Mouse (Mus musculus) erythroblast, adult 5-6 weeks (primary cell): ENCODE results near the gene Eif5b. TPM values are rescaled to one million over a fixed set of nuclear protein-coding genes. Genes with fewer than 3 reads are reported as not detected.
"Not testable (repeated sequence)": the region's sequence is repeated elsewhere in the genome, so short reads cannot be mapped to it uniquely, and the experiment has no call there.

Experiments
- ATAC-seq: replicated peaks from 2 replicates; pipeline ENCODE4 v1.8.0; 2016; ENCODE audit warnings: moderate number of reproducible peaks, mild to moderate bottlenecking, moderate TSS enrichment, inconsistent platforms; ENCODE audit not compliant: poor library complexity, low FRiP score, severe bottlenecking
- total RNA-seq, 2 experiments: library from RNA; stranded (forward) in 1 of 2; stranded (reverse) in 1 of 2; fragments of 150-400 nt in 1 of 2; fragments of 200-764, 138-1000 nt in 1 of 2; gene quantifications; 2 replicates each; pipeline versions ENCODE4 v1.2.3 to v1.2.4; 2015 to 2017; ENCODE audit warnings: low replicate concordance in 2 of 2

Eif5b gene
- total RNA-seq (2015; ENCODE audit: low replicate concordance) (18.6 and 20.5 TPM in 2 replicates), total RNA-seq (2017; ENCODE audit: low replicate concordance) (10.6 and 20.4 TPM in 2 replicates)

DNA sequence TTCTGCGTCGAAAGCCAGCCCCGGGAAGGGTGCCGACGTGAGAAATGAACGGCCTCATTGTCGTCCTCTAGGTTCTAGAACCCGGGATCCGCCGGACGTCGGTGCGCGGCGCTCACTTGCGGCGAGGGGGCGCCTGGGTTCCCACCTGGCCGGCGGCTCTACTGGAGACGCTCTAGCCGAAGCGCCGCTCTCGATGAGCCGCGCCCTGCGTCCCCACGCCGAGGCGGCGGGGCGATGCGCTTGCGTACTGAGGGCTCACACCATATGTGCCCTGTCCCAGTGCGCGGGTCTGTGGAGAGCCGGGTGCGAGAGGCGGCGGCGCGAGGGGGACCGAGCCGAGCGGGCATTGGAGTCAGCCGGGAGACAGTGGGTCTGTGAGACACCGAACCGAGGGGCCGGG is at the start of gene Eif5b, which contains the start of gene Txndc9:
Gene Eif5b (plus strand): TSS at position 144 of the 400 bp plus-strand sequence.
Gene Txndc9 (minus strand): TSS at position 27 of the 400 bp plus-strand sequence.
- peak; percentile 79 for ATAC-seq

- ATAC-seq = no peak
Measured at GRCm38 (mm10) chr1:37948906-37949305, 48.9 kb upstream of the Eif5b start.

GRCm38 (mm10) chr1:37954786-37955185 is 43.0 kb upstream of the Eif5b start:
- ATAC-seq = no peak

GRCm38 (mm10) chr1:37955251-37955650 is 42.6 kb upstream of the Eif5b start:
- no peak for ATAC-seq

DNA sequence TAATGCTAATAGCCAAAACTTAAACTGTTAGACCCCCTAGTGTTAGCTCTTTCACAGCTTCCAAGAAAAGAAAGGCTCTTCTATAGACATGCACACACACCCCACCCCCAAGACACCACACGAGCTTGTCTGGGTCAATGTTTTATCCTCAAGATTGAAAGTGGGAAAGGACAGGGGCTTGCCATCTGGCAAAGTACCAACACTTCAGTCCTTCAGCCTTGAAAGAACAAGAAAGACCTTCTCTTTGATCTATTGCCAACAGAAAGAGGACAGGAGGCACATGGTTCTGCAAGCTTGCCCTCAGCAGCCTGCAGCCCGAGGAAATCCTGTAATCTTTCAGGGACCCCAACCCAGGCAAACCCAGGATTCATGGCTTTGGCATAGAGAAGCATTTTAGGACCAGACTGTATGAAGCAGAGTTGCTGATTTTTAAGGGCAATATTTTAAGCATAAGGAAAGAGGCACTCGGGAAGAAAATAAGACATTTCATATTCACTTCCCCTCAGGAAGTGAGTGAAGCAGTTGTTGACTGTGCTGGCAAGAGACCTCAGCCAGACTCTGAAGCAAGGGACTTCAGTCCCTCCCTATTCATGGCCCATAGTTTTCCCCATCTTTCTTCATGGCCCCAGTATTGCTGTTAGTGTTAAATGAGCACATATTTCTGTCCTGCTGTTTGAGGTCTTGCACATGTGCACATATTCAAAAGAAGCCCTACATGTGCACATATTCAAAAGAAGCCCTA is 40.9 kb upstream of the Eif5b start:
- no peak for ATAC-seq

DNA sequence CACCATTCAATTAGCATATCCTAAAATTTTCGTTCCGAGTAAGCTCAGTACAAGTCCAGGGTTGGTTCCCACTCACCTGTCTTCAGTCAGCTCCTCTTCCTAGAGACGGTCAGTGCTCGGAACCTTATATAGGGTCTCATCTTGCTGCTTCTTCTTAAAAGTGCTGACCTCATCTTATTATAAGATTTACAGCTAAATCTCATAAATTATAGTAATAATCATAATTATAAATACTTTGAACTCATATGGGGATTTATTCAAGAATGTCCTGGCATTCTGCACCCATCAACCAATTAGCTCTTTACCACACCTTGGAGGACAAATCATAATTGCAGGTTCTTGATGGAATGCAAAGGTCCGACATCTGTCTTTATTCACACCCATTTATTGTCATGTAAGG is 40.2 kb upstream of the Eif5b start, which contains the start of gene Lyg1:
Gene Lyg1 (minus strand): TSS at position 101 of the 400 bp plus-strand sequence.
- ATAC-seq = no peak

DNA sequence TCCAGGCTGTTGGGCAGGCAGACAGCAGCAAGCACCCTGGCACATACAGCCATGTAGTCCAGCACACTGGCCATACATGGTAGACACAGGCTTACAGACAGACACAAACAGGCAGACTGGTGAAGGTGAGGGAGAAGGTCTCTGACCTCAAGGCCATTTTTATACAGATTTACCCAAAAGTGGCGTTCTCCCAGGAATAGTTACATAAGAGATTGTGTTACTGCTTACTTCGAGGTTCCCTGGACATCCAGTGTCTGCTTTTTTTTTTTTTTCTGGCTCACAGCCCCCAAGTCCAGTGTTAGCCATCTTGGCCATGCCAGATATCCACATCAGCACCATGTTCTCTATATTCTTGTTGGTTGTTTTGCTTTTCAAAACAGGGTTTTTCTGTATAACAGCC is 39.3 kb upstream of the Eif5b start:
- ATAC-seq = no peak

- no peak for ATAC-seq
Measured at GRCm38 (mm10) chr1:37959486-37959885, 38.3 kb upstream of the Eif5b start.

DNA sequence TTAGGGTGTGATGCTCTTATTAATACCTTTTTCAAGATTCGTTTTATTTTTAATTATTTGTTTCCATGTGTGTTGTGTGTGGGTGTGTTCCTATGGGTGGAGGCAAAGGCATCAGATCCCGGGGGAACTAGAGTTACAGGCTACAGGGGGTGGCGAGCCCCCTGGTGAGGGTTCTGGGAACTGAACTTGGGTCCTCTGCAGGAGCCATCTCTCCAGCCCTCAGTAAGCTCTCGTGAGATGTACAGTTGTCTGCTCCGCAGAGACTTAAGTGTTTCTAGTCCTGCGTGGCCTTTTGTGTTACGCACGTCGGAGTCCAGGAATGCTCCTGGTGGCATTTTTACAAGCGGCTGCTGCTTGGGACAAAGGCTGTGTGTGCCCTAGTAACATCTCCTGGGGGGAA is 32.2 kb upstream of the Eif5b start:
- no peak for ATAC-seq

- ATAC-seq = no peak
Measured at GRCm38 (mm10) chr1:37968746-37969145, 29.1 kb upstream of the Eif5b start.

DNA sequence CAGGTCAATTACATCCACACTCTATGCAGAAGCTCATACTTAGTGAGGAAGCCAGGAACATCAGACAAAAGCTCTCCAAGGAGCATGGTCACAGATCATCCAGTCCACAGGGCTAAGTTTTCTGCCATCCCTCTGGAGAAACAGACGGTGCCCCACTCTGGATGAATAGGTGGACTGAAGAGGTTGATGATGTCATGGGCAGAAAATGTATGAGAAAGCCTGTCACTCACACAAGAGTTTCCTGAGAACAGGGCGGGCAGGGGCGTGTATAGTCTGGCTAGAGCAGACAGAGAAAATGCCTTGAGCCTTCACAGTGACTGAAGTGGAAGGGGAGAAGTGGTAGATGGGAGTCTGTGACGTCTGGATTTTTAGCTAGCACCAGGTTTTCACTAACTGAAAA is 26.3 kb upstream of the Eif5b start:
- ATAC-seq = no peak

DNA sequence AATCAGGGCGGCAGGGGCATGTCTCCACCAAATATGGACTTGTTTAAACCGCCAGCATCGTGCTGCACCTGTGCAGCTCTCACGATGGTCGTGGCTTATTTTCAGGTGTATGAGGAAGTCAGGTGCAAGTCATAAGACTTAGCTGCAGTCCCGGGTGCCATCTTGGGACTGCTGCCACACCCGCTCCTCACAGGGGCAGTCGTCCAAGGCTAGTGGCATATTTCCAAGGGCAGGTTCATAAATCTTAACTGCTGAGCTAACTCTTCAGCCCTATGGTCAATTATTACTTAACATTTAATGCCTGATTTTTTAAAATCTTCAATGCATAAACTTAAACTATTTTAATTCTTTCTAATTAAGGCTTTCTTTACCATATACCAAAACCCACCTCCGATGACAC is 21.1 kb upstream of the Eif5b start:
- not testable (repeated sequence) for ATAC-seq

DNA sequence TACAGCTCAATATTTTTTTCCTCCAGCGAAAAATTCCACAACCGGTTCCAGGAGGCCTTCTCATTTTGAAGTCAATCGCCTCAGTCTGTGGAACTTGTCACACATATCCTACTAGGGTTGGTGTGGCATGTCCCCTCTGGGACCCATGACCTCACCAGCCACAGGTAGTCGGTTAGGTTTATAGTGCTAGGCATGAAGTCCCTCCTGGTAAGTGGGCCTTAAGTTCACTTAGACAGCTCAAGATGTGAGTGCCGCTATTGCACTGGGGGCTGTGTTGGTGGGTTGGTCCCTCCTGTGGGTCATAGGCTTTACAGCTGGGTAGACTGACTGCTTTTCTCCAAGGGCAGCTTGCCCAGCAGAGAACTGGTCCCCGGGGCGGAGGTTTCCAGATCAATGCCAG is 20.5 kb upstream of the Eif5b start:
- ATAC-seq = no peak

DNA sequence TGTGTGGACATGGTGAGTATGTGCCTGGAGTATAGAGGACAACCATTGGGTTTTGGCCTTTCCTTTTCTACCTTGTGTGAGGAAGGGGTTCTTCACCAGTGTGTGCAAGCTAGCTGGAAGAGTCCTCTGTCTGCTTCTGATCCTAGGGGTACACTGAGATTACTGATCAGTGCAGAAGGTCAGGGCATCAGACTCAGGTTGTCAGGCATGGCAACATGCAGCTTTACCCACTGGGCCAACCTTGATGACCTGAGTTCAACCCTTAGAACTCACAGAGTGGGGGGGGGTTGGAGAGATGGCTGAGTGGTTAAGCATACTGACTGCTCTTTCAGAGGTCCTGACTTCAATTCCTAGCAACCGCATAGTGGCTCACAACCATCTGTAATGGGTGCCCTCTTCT is 13.5 kb upstream of the Eif5b start:
- ATAC-seq = no peak

DNA sequence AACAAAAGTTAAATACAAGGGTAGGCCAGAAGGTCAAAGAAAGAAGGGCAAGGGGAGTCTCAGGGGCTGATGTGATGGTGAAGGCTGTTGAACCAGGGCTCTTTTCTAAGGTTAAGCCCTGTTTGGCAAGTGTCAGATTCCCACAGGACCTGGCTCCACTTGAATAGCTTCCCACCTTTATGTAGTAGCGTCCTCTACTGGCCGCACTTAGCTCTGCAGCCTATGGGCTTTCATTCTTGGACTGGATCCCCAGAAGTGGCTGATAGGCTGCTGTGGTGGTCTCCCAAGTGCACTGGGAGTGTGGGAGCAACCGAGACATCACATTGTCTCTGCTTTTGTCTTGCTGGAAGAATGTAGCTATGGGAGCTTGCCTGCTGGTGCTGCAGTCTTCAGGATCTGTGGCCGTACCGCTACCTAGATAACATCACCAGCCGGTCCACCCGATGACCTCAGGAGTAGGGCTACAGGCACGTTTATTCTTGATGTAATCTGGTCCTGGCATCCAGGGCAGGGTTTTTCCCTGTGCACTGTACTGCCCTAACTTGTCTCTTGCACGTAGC is 12.0 kb upstream of the Eif5b start:
- ATAC-seq = no peak

DNA sequence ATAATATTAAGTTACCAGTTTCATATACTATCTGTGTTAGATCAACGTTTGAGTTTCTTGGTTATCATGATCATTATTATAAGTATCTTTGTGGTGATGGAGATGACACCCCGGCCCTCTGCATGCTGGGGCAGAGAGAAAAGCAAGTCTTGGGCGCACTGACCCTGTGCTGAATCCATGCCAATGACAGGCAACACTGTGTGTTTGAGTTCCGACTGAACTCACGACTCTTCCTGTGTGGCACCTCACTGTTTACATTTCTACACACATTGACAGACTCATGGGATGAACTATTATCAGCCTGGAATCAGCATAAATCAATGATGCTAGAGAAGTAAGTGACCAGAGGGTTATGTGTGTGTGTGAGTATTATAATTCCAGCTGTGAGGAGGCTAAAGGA is 10.0 kb upstream of the Eif5b start:
- no peak for ATAC-seq

DNA sequence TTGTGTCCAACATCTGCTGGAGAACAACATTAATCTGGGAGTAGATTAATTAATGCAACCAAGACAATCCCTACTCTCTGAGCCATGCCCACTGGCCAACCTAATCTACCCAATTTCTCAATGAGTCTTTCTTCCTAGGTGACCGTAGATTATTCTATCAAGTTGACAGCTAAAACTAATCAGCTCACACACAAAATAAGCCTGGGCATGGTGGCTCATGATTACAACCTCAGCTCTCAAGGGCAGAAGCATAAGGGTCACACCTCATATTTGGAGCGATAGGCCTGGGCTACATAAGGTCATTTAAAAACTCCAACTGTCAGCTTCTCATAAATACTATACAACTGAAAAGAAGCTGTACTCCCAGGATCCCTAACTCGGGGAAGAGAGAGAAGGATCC is 1.6 kb upstream of the Eif5b start:
- no peak for ATAC-seq

DNA sequence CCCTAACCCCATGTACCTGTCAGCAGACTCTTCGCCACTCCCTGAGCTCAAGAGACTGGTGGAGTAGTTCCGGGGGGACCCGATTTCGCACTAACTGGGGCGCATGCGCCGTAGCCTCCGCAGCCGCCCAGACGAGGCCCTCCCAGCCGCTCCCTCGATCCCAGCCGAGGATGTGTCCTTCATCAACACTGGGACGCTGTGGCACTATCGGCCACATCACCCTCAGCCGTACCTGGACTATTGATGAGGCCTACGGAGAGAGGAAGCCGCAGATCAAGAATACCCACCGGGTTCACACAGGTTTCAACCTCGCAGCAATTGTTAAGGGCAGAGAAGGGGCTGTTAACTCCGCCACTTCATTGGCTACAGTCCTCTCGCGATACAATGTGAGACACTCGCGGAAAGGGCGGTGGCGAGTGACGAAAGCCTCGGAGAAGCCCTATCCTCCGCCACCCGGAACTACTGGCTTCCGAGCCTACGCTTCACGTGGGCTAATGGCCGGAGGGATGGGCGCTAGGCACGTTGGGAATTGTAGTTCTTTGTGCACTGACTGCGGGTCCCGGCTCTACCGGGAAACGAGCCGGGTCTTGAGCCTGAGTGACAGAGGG is 829 bp upstream of the Eif5b start:
- peak; percentile 90 for ATAC-seq

- ATAC-seq = no peak
Measured at GRCm38 (mm10) chr1:37998371-37999199, 775 bp downstream of the Eif5b start.

GRCm38 (mm10) chr1:37999552-37999951 is 1.7 kb downstream of the Eif5b start:
- ATAC-seq = no peak
